Mouse (Mus musculus) liver, adult (tissue): ENCODE results near the gene Irgc1.

ENCODE experiments used
- GATA4 ChIP-seq: IDR thresholded peaks from 2 replicates; pipeline ENCODE4 v1.6.1; 2014; ENCODE audit warnings: mild to moderate bottlenecking, low read length; ENCODE audit not compliant: insufficient replicate concordance

The Irgc1 gene

GRCm38 (mm10) chr7:24451855-24452311, at the start of gene Irgc1:
TSS of gene Irgc1 (minus strand) at chr7:24452297.
- no peak for TF ChIP-seq GATA4

- TF ChIP-seq GATA4: no peak
These were observed 49.4 kb upstream of the Irgc1 start for GRCm38 (mm10) chr7:24501492-24501891.

- TF ChIP-seq GATA4: no peak
These were observed 48.8 kb upstream of the Irgc1 start for GRCm38 (mm10) chr7:24500929-24501328.

- TF ChIP-seq GATA4: no peak
These were observed 47.9 kb upstream of the Irgc1 start for GRCm38 (mm10) chr7:24499856-24500577.

GRCm38 (mm10) chr7:24488303-24488702, 36.2 kb upstream of the Irgc1 start:
- no peak for TF ChIP-seq GATA4

- no peak for TF ChIP-seq GATA4
These were observed 35.3 kb upstream of the Irgc1 start for GRCm38 (mm10) chr7:24487403-24487802.

- TF ChIP-seq GATA4: no peak
These were observed 34.6 kb upstream of the Irgc1 start for GRCm38 (mm10) chr7:24486654-24487130.

- TF ChIP-seq GATA4: no peak
These were observed 33.4 kb upstream of the Irgc1 start for GRCm38 (mm10) chr7:24485481-24485880.

GRCm38 (mm10) chr7:24482208-24483020, 30.3 kb upstream of the Irgc1 start:
- no peak for TF ChIP-seq GATA4

GRCm38 (mm10) chr7:24481474-24482207, 29.5 kb upstream of the Irgc1 start, which contains the start of gene Cadm4:
TSS of gene Cadm4 (plus strand) at chr7:24482023.
- no peak for TF ChIP-seq GATA4

- TF ChIP-seq GATA4: no peak
These were observed 28.9 kb upstream of the Irgc1 start for GRCm38 (mm10) chr7:24480986-24481473.

GRCm38 (mm10) chr7:24480121-24480941, 28.2 kb upstream of the Irgc1 start:
- no peak for TF ChIP-seq GATA4

- TF ChIP-seq GATA4: no peak
These were observed 27.6 kb upstream of the Irgc1 start for GRCm38 (mm10) chr7:24479685-24480084.

- TF ChIP-seq GATA4: no peak
These were observed 26.8 kb upstream of the Irgc1 start for GRCm38 (mm10) chr7:24478911-24479310.
